Mouse (Mus musculus) hindbrain, postnatal 0 days (tissue): ENCODE measurements around the gene Fhdc1. TPM values are rescaled to one million over a fixed set of nuclear protein-coding genes. Genes with fewer than 3 reads are reported as not detected.

ENCODE experiments used
- ATAC-seq: fragments of 200-750 bp; cut with Nextera tagmentation; 2 replicates; pipeline ENCODE4 v1.8.0; 2017; ENCODE audit warnings: mild to moderate bottlenecking, moderate TSS enrichment, moderate library complexity
- DNase-seq: peaks from one replicate; pipeline ENCODE4 v3.0.0-alpha.2; 2015; ENCODE audit warnings: low spot score
- H3K27ac ChIP-seq: fragments of 300-500 bp; sonication (generic); 2 replicates; pipeline ENCODE4 v1.5.1; 2014; ENCODE audit warnings: mild to moderate bottlenecking
- H3K27me3 ChIP-seq: fragments of 300-500 bp; sonication (generic); 2 replicates; pipeline ENCODE4 v1.6.1; 2014; ENCODE audit warnings: low read length, mixed read lengths; ENCODE audit not compliant: insufficient read depth
- H3K36me3 ChIP-seq: fragments of 300-500 bp; sonication (generic); 2 replicates; pipeline ENCODE4 v1.6.1; 2014; ENCODE audit warnings: low read length, mixed read lengths; ENCODE audit not compliant: insufficient read depth
- H3K4me1 ChIP-seq: fragments of 300-500 bp; sonication (generic); 2 replicates; pipeline ENCODE4 v1.6.1; 2014; ENCODE audit warnings: antibody characterized with exemption, low read length, mixed read lengths; ENCODE audit not compliant: insufficient read depth
- H3K4me2 ChIP-seq: fragments of 300-500 bp; sonication (generic); 2 replicates; pipeline ENCODE4 v1.6.1; 2014; ENCODE audit warnings: low read depth, mild to moderate bottlenecking, low read length, moderate library complexity, mixed read lengths
- H3K4me3 ChIP-seq: fragments of 300-500 bp; sonication (generic); 2 replicates; pipeline ENCODE4 v1.5.1; 2014; ENCODE audit warnings: low read length
- H3K9ac ChIP-seq: fragments of 300-500 bp; sonication (generic); replicated peaks from 2 replicates; pipeline ENCODE4 v1.6.1; 2014; ENCODE audit warnings: mild to moderate bottlenecking, low read length, moderate library complexity, mixed read lengths
- H3K9me3 ChIP-seq: fragments of 300-500 bp; sonication (generic); 2 replicates; pipeline ENCODE4 v1.6.1; 2016; ENCODE audit warnings: low read length, mixed read lengths
- CTCF ChIP-seq: IDR thresholded peaks from 2 replicates; pipeline ENCODE4 v1.5.1; 2016; ENCODE audit warnings: antibody characterized with exemption, control low read depth, low read depth
- WGBS: fragments of 180-500 bp; shearing (Covaris S2); extraction: QIAGEN DNeasy Blood & Tissue Kit; methylation state at CpG from one replicate; pipeline ENCODE4 v1.1.7; 2014; 5-methylcytosine and 5-hydroxymethylcytosine counted together
- polyA plus RNA-seq: library from polyadenylated mRNA; unstranded; fragments of >200 nt; fragmentation: Nextera tagmentation; extraction: Ambion mirVana; gene quantifications from 2 replicates; pipeline ENCODE4 v1.2.1, GENCODE M21; 2015
- total RNA-seq: library from RNA; depleted of rRNA; stranded (reverse); fragments of >200 nt; gene quantifications from 2 replicates; pipeline ENCODE4 v1.2.3, GENCODE M21; 2014

Gene Fhdc1
- total and polyA plus RNA-seq, 2 experiments from 2014 or later: 3.5 to 7.7 TPM

GRCm38 (mm10) chr3:84450651-84451050 is 29.6 kb downstream of the Fhdc1 start:
- no peaks in the 10 kb centered on the region for H3K9me3 ChIP-seq
- H3K27me3 ChIP-seq: no peaks in the 10 kb centered on the region
- WGBS: 36% methylated on average over 3 of the region's 3 CpGs
- ATAC-seq (no peak), DNase-seq (no peak)
- H3K9ac ChIP-seq: no peak overlapping the region
- no peak overlapping the region for H3K4me2 ChIP-seq
- TF ChIP-seq CTCF: no peak
- H3K4me1 ChIP-seq: no peaks in the 10 kb centered on the region
- H3K36me3 ChIP-seq: 0 out of 2 replicates have a peak, but pooled peaks cover 5% of the 10 kb centered on the region
- H3K4me3 ChIP-seq: no peak overlapping the region
- no peak overlapping the region for H3K27ac ChIP-seq

- DNase-seq (no peak), ATAC-seq (no peak)
- no peak overlapping the region for H3K27ac ChIP-seq
- 0 out of 2 replicates have a peak, but pooled peaks cover 3% of the 10 kb centered on the region for H3K36me3 ChIP-seq
- H3K4me3 ChIP-seq: no peak overlapping the region
- H3K4me2 ChIP-seq: no peak overlapping the region
- no peak overlapping the region for H3K9ac ChIP-seq
- no peak for TF ChIP-seq CTCF
- 84% methylated on average over 9 of the region's 9 CpGs for WGBS
- H3K9me3 ChIP-seq: no peaks in the 10 kb centered on the region
- no peaks in the 10 kb centered on the region for H3K27me3 ChIP-seq
- H3K4me1 ChIP-seq: no peaks in the 10 kb centered on the region
These were observed 31.2 kb downstream of the Fhdc1 start for GRCm38 (mm10) chr3:84449015-84449414.

- WGBS: 56% methylated on average over 5 of the region's 5 CpGs
- no peak overlapping the region for H3K4me2 ChIP-seq
- H3K9ac ChIP-seq: no peak overlapping the region
- DNase-seq (no peak), ATAC-seq (no peak)
- no peak overlapping the region for H3K4me3 ChIP-seq
- H3K4me1 ChIP-seq: no peaks in the 10 kb centered on the region
- no peaks in the 10 kb centered on the region for H3K36me3 ChIP-seq
- H3K9me3 ChIP-seq: no peaks in the 10 kb centered on the region
- TF ChIP-seq CTCF: no peak
- H3K27ac ChIP-seq: no peak overlapping the region
- no peaks in the 10 kb centered on the region for H3K27me3 ChIP-seq
These were observed 32.4 kb downstream of the Fhdc1 start for GRCm38 (mm10) chr3:84447803-84448202.

- WGBS: 45% methylated on average over 9 of the region's 9 CpGs
- Histone ChIP-seq H3K27me3 (no peaks in the 10 kb centered on the region), H3K27ac (no peak overlapping the region), H3K4me2 (no peak overlapping the region), H3K9me3 (no peaks in the 10 kb centered on the region), H3K4me3 (no peak overlapping the region), H3K36me3 (no peaks in the 10 kb centered on the region), H3K9ac (no peak overlapping the region), H3K4me1 (no peaks in the 10 kb centered on the region)
- DNase-seq: no peak
- TF ChIP-seq CTCF: no peak
- ATAC-seq: no peak
These were observed 34.4 kb downstream of the Fhdc1 start for GRCm38 (mm10) chr3:84445838-84446237.

GRCm38 (mm10) chr3:84442890-84443289 is 37.3 kb downstream of the Fhdc1 start:
- H3K27me3 ChIP-seq: no peaks in the 10 kb centered on the region
- peaks cover 7% of the 10 kb centered on the region; the same call in 1 of the 2 replicates for H3K4me1 ChIP-seq
- ATAC-seq (no peak), DNase-seq (no peak)
- H3K9me3 ChIP-seq: no peaks in the 10 kb centered on the region
- H3K4me2 ChIP-seq: no peak overlapping the region
- H3K9ac ChIP-seq: no peak overlapping the region
- no peak overlapping the region for H3K4me3 ChIP-seq
- no peak for TF ChIP-seq CTCF
- 73% methylated on average over 4 of the region's 4 CpGs for WGBS
- H3K27ac ChIP-seq: no peak overlapping the region
- no peaks in the 10 kb centered on the region for H3K36me3 ChIP-seq

GRCm38 (mm10) chr3:84439431-84440210 is 40.6 kb downstream of the Fhdc1 start:
- Histone ChIP-seq H3K9me3 (no peaks in the 10 kb centered on the region), H3K4me3 (no peak overlapping the region), H3K27me3 (no peaks in the 10 kb centered on the region), H3K4me1 (peaks cover 18% of the 10 kb centered on the region), H3K27ac (no peak overlapping the region), H3K9ac (no peak overlapping the region), H3K36me3 (no peaks in the 10 kb centered on the region), H3K4me2 (no peak overlapping the region)
- 89% methylated on average over 7 of the region's 7 CpGs for WGBS
- no peak for TF ChIP-seq CTCF
- no peak for ATAC-seq
- DNase-seq: no peak

GRCm38 (mm10) chr3:84438840-84439239 is 41.4 kb downstream of the Fhdc1 start:
- Histone ChIP-seq H3K9me3 (no peaks in the 10 kb centered on the region), H3K36me3 (no peaks in the 10 kb centered on the region), H3K4me3 (no peak overlapping the region), H3K27ac (no peak overlapping the region), H3K4me1 (peaks cover 18% of the 10 kb centered on the region), H3K27me3 (no peaks in the 10 kb centered on the region), H3K9ac (no peak overlapping the region), H3K4me2 (no peak overlapping the region)
- TF ChIP-seq CTCF: no peak
- no peak for DNase-seq
- no peak for ATAC-seq
- 82% methylated on average over 7 of the region's 7 CpGs for WGBS
